9 mouse cellular contexts compared by ENCODE assay signal in the genomic region with DNA sequence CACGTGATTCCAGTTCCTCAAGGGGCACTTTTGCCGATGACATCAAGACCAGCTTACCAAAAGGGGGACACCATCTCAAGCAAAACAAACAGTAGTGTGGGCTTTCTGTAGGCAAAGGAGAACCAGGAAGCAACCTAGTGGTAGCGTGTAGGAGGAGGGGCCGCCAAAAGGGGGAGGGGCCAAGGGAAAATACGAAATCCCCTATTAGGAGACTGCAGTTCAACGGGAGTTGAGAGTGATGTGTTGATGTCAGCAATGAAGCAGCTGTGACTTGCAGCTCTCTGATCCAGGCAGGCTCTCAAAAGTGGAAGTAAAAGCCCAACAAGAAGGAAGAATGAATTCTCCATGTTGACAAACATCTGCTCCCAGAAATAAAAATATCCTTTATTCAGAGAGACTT. TPM values are rescaled to one million over a fixed set of nuclear protein-coding genes. Genes with fewer than 3 reads are reported as not detected.
DNase-seq lines count a peak whose midpoint lies in the region; ATAC-seq lines count a peak whose summit lies in the region.
"Had no signal": no experiment of that assay in that cellular context is flagged by ENCODE, and none has a peak within 500 bp of the region (broad histone marks: within the 10 kb centered on the region; RNA-seq: fewer than 3 reads in every experiment).

No protein-coding gene starts in this region.

- H3K36me3 ChIP-seq in embryonic facial prominence, embryonic 13.5 days, result no peaks in the 10 kb centered on the region
- no peaks in the 10 kb centered on the region for H3K36me3 ChIP-seq in embryonic facial prominence, embryonic 10.5 days (replicated peaks)

- peak overlapping the region; percentile 35 for H3K4me2 ChIP-seq in embryonic facial prominence, embryonic 13.5 days

- no peaks in the 10 kb centered on the region; the same call in 1 of the 2 replicates for H3K4me1 ChIP-seq in embryonic facial prominence, embryonic 13.5 days
- peaks cover 5% of the 10 kb centered on the region for H3K4me1 ChIP-seq in embryonic facial prominence, embryonic 10.5 days

- 41% methylated on average over 6 of the region's 6 CpGs for WGBS in embryonic facial prominence, embryonic 13.5 days
- WGBS in embryonic facial prominence, embryonic 10.5 days, result 50% methylated on average over 6 of the region's 6 CpGs

- H3K27ac ChIP-seq in embryonic facial prominence, embryonic 13.5 days, result no peak overlapping the region
- no peak overlapping the region for H3K27ac ChIP-seq in embryonic facial prominence, embryonic 10.5 days (replicated peaks)

- no peak overlapping the region for H3K9ac ChIP-seq in embryonic facial prominence, embryonic 13.5 days

- H3K27me3 ChIP-seq in embryonic facial prominence, embryonic 13.5 days, result no peaks in the 10 kb centered on the region
- H3K27me3 ChIP-seq in embryonic facial prominence, embryonic 10.5 days (replicated peaks; ENCODE audit: low read depth, poor library complexity, severe bottlenecking), result no peaks in the 10 kb centered on the region

- peaks cover 3% of the 10 kb centered on the region; the same call in 1 of the 2 replicates for H3K9me3 ChIP-seq in embryonic facial prominence, embryonic 13.5 days
- H3K9me3 ChIP-seq in embryonic facial prominence, embryonic 10.5 days, result peaks cover 7% of the 10 kb centered on the region; the same call in 1 of the 2 replicates

- DNase-seq in embryonic facial prominence, embryonic 10.5 days (ENCODE audit: low spot score), result no peak
- DNase-seq in kidney, postnatal 10 days, result peak; percentile 64
- DNase-seq in thymus, postnatal 4 days, result peak; percentile 82
- no peak for DNase-seq in cerebellum, postnatal 36 days
- DNase-seq in urinary bladder, postnatal 36 days (ENCODE audit: low spot score in 2 of 2), result no peak

- ATAC-seq in embryonic facial prominence, embryonic 13.5 days (ENCODE audit: insufficient number of reproducible peaks, insufficient read depth, low FRiP score, low TSS enrichment, low read depth), result no peak
- ATAC-seq in erythroblast, adult 5-6 weeks (replicated peaks; ENCODE audit: low FRiP score, poor library complexity, severe bottlenecking), result peak; percentile 93
- peak; percentile 69 for ATAC-seq in megakaryocyte-erythroid progenitor cell, adult 5-6 weeks (replicated peaks; ENCODE audit: low FRiP score, low TSS enrichment, poor library complexity, severe bottlenecking)

- no peak overlapping the region for H3K4me3 ChIP-seq in embryonic facial prominence, embryonic 13.5 days
- H3K4me3 ChIP-seq in embryonic facial prominence, embryonic 10.5 days, result no peak overlapping the region

RNA-seq across cellular contexts. Expression of a gene that starts 17.7 kb away (rescaled TPM):
- 0.10 TPM in 1 of 2 replicates, not detected in the other for polyA plus RNA-seq in embryonic facial prominence, embryonic 13.5 days (2015; fragmentation: Nextera tagmentation; extraction: Ambion mirVana)
- polyA plus RNA-seq in embryonic facial prominence, embryonic 10.5 days (2016; fragmentation: Nextera tagmentation; extraction: Ambion mirVana), result not detected in 2 replicates
- not detected in 2 replicates for total RNA-seq in erythroblast, adult 5-6 weeks (2015; ENCODE audit: low replicate concordance)
- not detected in 2 replicates for total RNA-seq in erythroblast, adult 5-6 weeks (2017; ENCODE audit: low replicate concordance)
- total RNA-seq in megakaryocyte-erythroid progenitor cell, adult 5-6 weeks (2014; fragmentation: Nextera tagmentation), result 0.54 and 6.2 TPM in 2 replicates
- total RNA-seq in megakaryocyte-erythroid progenitor cell, adult 5-6 weeks (2017), result 0.08 and 1.8 TPM in 2 replicates
- polyA plus RNA-seq: C2C12 had no signal

RNA-seq across cellular contexts. Expression of a gene that starts 25.3 kb away (rescaled TPM):
- 28.3 and 29.2 TPM in 2 replicates for polyA plus RNA-seq in embryonic facial prominence, embryonic 13.5 days (2015; fragmentation: Nextera tagmentation; extraction: Ambion mirVana)
- polyA plus RNA-seq in embryonic facial prominence, embryonic 10.5 days (2016; fragmentation: Nextera tagmentation; extraction: Ambion mirVana), result 21.8 and 23.5 TPM in 2 replicates
- total RNA-seq in erythroblast, adult 5-6 weeks (2015; ENCODE audit: low replicate concordance), result 53.1 and 53.8 TPM in 2 replicates
- total RNA-seq in erythroblast, adult 5-6 weeks (2017; ENCODE audit: low replicate concordance), result 109 and 114 TPM in 2 replicates
- 73.6 and 92.1 TPM in 2 replicates for total RNA-seq in megakaryocyte-erythroid progenitor cell, adult 5-6 weeks (2014; fragmentation: Nextera tagmentation)
- 76.4 and 93.3 TPM in 2 replicates for total RNA-seq in megakaryocyte-erythroid progenitor cell, adult 5-6 weeks (2017)

Comparison
In these comparisons a context has a peak if more than half of its experiments do, and no peak if none do; other contexts are left out.
1. DNase-seq: peak in kidney, postnatal 10 days (single experiment) and thymus, postnatal 4 days (single experiment); none in embryonic facial prominence, embryonic 10.5 days (single experiment), cerebellum, postnatal 36 days (0 of 2) and urinary bladder, postnatal 36 days (0 of 2).